Mouse (Mus musculus) layer of hippocampus, postnatal 25 days (tissue): Measurements from ENCODE around the gene Mon1b. TPM values are rescaled to one million over a fixed set of nuclear protein-coding genes. Genes with fewer than 3 reads are reported as not detected.

Experiments used
- DNase-seq, 2 experiments: peaks; one replicate each; pipeline ENCODE4 v3.0.0; 2022; ENCODE audit warnings: mixed read lengths in 2 of 2, low spot score in 1 of 2; ENCODE audit errors: extremely low spot score in 1 of 2
- total RNA-seq, 2 experiments: library from RNA; stranded (reverse); gene quantifications; 2 replicates each; pipeline ENCODE4 v1.2.3; 2021

Gene Mon1b
- total RNA-seq: 10 to 100 TPM; 25.8 to 26.1 TPM

- DNase-seq: peak; percentile 89 to 96
Observed at GRCm38 (mm10) chr8:113634670-113635591, at the start of gene Mon1b. Gene Mon1b, plus strand, starts transcription at chr8:113635587.

GRCm38 (mm10) chr8:113598401-113598800 lies 37.0 kb upstream of the Mon1b start:
- no peak for DNase-seq

GRCm38 (mm10) chr8:113632634-113633033 lies 2.8 kb upstream of the Mon1b start:
- peak in 1 of 2 experiments; percentile 29 for DNase-seq

GRCm38 (mm10) chr8:113634161-113634560 lies 1.2 kb upstream of the Mon1b start:
- no peak for DNase-seq

GRCm38 (mm10) chr8:113635592-113636279 lies 349 bp downstream of the Mon1b start:
- peak in 1 of 2 experiments; percentile 98 for DNase-seq

GRCm38 (mm10) chr8:113636280-113636628 lies 867 bp downstream of the Mon1b start:
- DNase-seq: no peak

- no peak for DNase-seq
Observed at GRCm38 (mm10) chr8:113640357-113640756, 5.0 kb downstream of the Mon1b start.

GRCm38 (mm10) chr8:113642926-113643325 lies 7.5 kb downstream of the Mon1b start, which contains the start of gene Syce1l:
Gene Syce1l, plus strand, starts transcription at chr8:113643213.
- no peak for DNase-seq

- DNase-seq: no peak
Observed at GRCm38 (mm10) chr8:113643479-113644210, 8.3 kb downstream of the Mon1b start.

- no peak for DNase-seq
Observed at GRCm38 (mm10) chr8:113645220-113645619, 9.8 kb downstream of the Mon1b start.

GRCm38 (mm10) chr8:113652450-113652849 lies 17.1 kb downstream of the Mon1b start:
- no peak for DNase-seq

- DNase-seq: no peak
Observed at GRCm38 (mm10) chr8:113653151-113653550, 17.8 kb downstream of the Mon1b start.

GRCm38 (mm10) chr8:113656154-113656553 lies 20.8 kb downstream of the Mon1b start:
- DNase-seq: no peak

- no peak for DNase-seq
Observed at GRCm38 (mm10) chr8:113656681-113657298, 21.4 kb downstream of the Mon1b start.

GRCm38 (mm10) chr8:113660128-113660527 lies 24.7 kb downstream of the Mon1b start:
- DNase-seq: no peak

- DNase-seq: peak; percentile 78 to 92
Observed at GRCm38 (mm10) chr8:113664544-113664943, 29.2 kb downstream of the Mon1b start.

- no peak for DNase-seq
Observed at GRCm38 (mm10) chr8:113665036-113665435, 29.6 kb downstream of the Mon1b start.

- no peak for DNase-seq
Observed at GRCm38 (mm10) chr8:113665951-113666350, 30.6 kb downstream of the Mon1b start.

- DNase-seq: no peak
Observed at GRCm38 (mm10) chr8:113666714-113667432, 31.5 kb downstream of the Mon1b start.

- no peak for DNase-seq
Observed at GRCm38 (mm10) chr8:113669924-113670323, 34.5 kb downstream of the Mon1b start.
